Mouse (Mus musculus) lung, postnatal 0 days (tissue): ENCODE results near the gene Hnrnph2. TPM values are rescaled to one million over a fixed set of nuclear protein-coding genes. Genes with fewer than 3 reads are reported as not detected.

Experiments used
- ATAC-seq: fragments of 200-750 bp; cut with Nextera tagmentation; 2 replicates; pipeline ENCODE4 v1.8.0; 2017; ENCODE audit warnings: moderate library complexity
- DNase-seq: peaks from one replicate; pipeline ENCODE4 v3.0.0-alpha.2; 2016; ENCODE audit warnings: low spot score
- H3K27ac ChIP-seq: fragments of 300-500 bp; sonication (generic); 2 replicates; pipeline ENCODE4 v1.5.1; 2014; ENCODE audit warnings: antibody characterized with exemption, mild to moderate bottlenecking, low read length, mixed read lengths
- H3K27me3 ChIP-seq: fragments of 300-500 bp; sonication (generic); replicated peaks from 2 replicates; pipeline ENCODE4 v1.6.1; 2014; ENCODE audit warnings: low read length, mixed read lengths; ENCODE audit not compliant: insufficient read depth
- H3K36me3 ChIP-seq: fragments of 300-500 bp; sonication (generic); 2 replicates; pipeline ENCODE4 v1.6.1; 2014; ENCODE audit warnings: low read length, mixed read lengths; ENCODE audit not compliant: insufficient read depth
- H3K4me1 ChIP-seq: fragments of 300-500 bp; sonication (generic); 2 replicates; pipeline ENCODE4 v1.6.1; 2014; ENCODE audit warnings: antibody characterized with exemption, low read depth, low read length, mixed read lengths; ENCODE audit not compliant: insufficient read depth
- H3K4me2 ChIP-seq: fragments of 300-500 bp; sonication (generic); replicated peaks from 2 replicates; pipeline ENCODE4 v1.6.1; 2014; ENCODE audit warnings: low read depth, mild to moderate bottlenecking, low read length, moderate library complexity, mixed read lengths
- H3K4me3 ChIP-seq: fragments of 300-500 bp; sonication (generic); 2 replicates; pipeline ENCODE4 v1.5.1; 2014; ENCODE audit warnings: low read depth, low read length
- H3K9ac ChIP-seq: fragments of 300-500 bp; sonication (generic); replicated peaks from 2 replicates; pipeline ENCODE4 v1.6.1; 2014; ENCODE audit warnings: low read depth, mild to moderate bottlenecking
- H3K9me3 ChIP-seq: fragments of 300-500 bp; sonication (generic); 2 replicates; pipeline ENCODE4 v1.6.1; 2016; ENCODE audit warnings: low read length, mixed read lengths
- CTCF ChIP-seq: IDR thresholded peaks from 2 replicates; pipeline ENCODE4 v1.5.1; 2016; ENCODE audit warnings: antibody characterized with exemption, mild to moderate bottlenecking
- EP300 ChIP-seq: IDR thresholded peaks from 2 replicates; pipeline ENCODE4 v1.6.1; 2016; ENCODE audit warnings: antibody characterized with exemption, mild to moderate bottlenecking, control low read depth
- WGBS: fragments of 180-500 bp; shearing (Covaris S2); extraction: QIAGEN DNeasy Blood & Tissue Kit; methylation state at CpG from one replicate; pipeline ENCODE4 v1.1.7; 2014; 5-methylcytosine and 5-hydroxymethylcytosine counted together
- polyA plus RNA-seq: library from polyadenylated mRNA; unstranded; fragments of >200 nt; fragmentation: Nextera tagmentation; extraction: Ambion mirVana; gene quantifications from 2 replicates; pipeline ENCODE4 v1.2.1, GENCODE M21; 2015

The Hnrnph2 gene
- polyA plus RNA-seq, 1 experiment from 2014 or later: 93.7 TPM

GRCm38 (mm10) chrX:134610984-134611383 lies 10.0 kb downstream of the Hnrnph2 start:
- H3K9me3 ChIP-seq: no peaks in the 10 kb centered on the region
- H3K27me3 ChIP-seq: no peaks in the 10 kb centered on the region
- TF ChIP-seq EP300: no peak
- 50% methylated on average over 4 of the region's 4 CpGs for WGBS
- no peak overlapping the region for H3K4me2 ChIP-seq
- no peak for ATAC-seq
- no peaks in the 10 kb centered on the region for H3K36me3 ChIP-seq
- H3K4me1 ChIP-seq: no peaks in the 10 kb centered on the region
- H3K27ac ChIP-seq: no peak overlapping the region
- H3K4me3 ChIP-seq: no peak overlapping the region
- no peak overlapping the region for H3K9ac ChIP-seq
- no peak for DNase-seq

GRCm38 (mm10) chrX:134612285-134612959 lies 11.4 kb downstream of the Hnrnph2 start:
- DNase-seq: peak; percentile 82
- Histone ChIP-seq H3K9me3 (no peaks in the 10 kb centered on the region), H3K4me1 (no peaks in the 10 kb centered on the region), H3K4me2 (peak overlapping the region; percentile 52), H3K27me3 (no peaks in the 10 kb centered on the region), H3K27ac (peak overlapping the region; percentile 70), H3K4me3 (peak overlapping the region; percentile 29), H3K36me3 (no peaks in the 10 kb centered on the region), H3K9ac (no peak overlapping the region)
- TF ChIP-seq EP300 (peak; percentile 46), CTCF (no peak)
- peak; percentile 91 for ATAC-seq
- WGBS: 12% methylated on average over 13 of the region's 15 CpGs

- TF ChIP-seq CTCF (peak; percentile 49), EP300 (no peak)
- no peaks in the 10 kb centered on the region for H3K9me3 ChIP-seq
- WGBS: 61% methylated on average over 2 of the region's 2 CpGs
- H3K4me2 ChIP-seq: no peak overlapping the region
- H3K27ac ChIP-seq: no peak overlapping the region
- no peaks in the 10 kb centered on the region for H3K4me1 ChIP-seq
- H3K9ac ChIP-seq: no peak overlapping the region
- no peaks in the 10 kb centered on the region for H3K27me3 ChIP-seq
- no peak overlapping the region for H3K4me3 ChIP-seq
- DNase-seq (peak; percentile 6), ATAC-seq (no peak)
- H3K36me3 ChIP-seq: no peaks in the 10 kb centered on the region
These were observed 13.3 kb downstream of the Hnrnph2 start for GRCm38 (mm10) chrX:134614306-134614705.

- no peak overlapping the region for H3K4me3 ChIP-seq
- no peaks in the 10 kb centered on the region for H3K9me3 ChIP-seq
- H3K4me2 ChIP-seq: no peak overlapping the region
- no peaks in the 10 kb centered on the region for H3K36me3 ChIP-seq
- H3K27me3 ChIP-seq: no peaks in the 10 kb centered on the region
- WGBS: 54% methylated on average over 9 of the region's 9 CpGs
- no peak overlapping the region for H3K27ac ChIP-seq
- ATAC-seq (no peak), DNase-seq (no peak)
- no peaks in the 10 kb centered on the region for H3K4me1 ChIP-seq
- H3K9ac ChIP-seq: no peak overlapping the region
- TF ChIP-seq CTCF: no peak
- no peak for TF ChIP-seq EP300
These were observed 18.7 kb downstream of the Hnrnph2 start for GRCm38 (mm10) chrX:134619695-134620094.

- Histone ChIP-seq H3K36me3 (no peaks in the 10 kb centered on the region), H3K4me3 (no peak overlapping the region), H3K27ac (no peak overlapping the region), H3K27me3 (no peaks in the 10 kb centered on the region), H3K9me3 (no peaks in the 10 kb centered on the region), H3K4me1 (no peaks in the 10 kb centered on the region), H3K4me2 (no peak overlapping the region), H3K9ac (no peak overlapping the region)
- 33% methylated on average over 8 of the region's 8 CpGs for WGBS
- DNase-seq (peak; percentile 20), ATAC-seq (no peak)
- TF ChIP-seq CTCF: no peak
- no peak for TF ChIP-seq EP300
These were observed 19.4 kb downstream of the Hnrnph2 start for GRCm38 (mm10) chrX:134620254-134620865.

- no peaks in the 10 kb centered on the region for H3K9me3 ChIP-seq
- no peak for ATAC-seq
- WGBS: 91% methylated on average over 3 of the region's 3 CpGs
- no peak overlapping the region for H3K27ac ChIP-seq
- no peak overlapping the region for H3K9ac ChIP-seq
- H3K4me3 ChIP-seq: no peak overlapping the region
- no peak overlapping the region for H3K4me2 ChIP-seq
- H3K36me3 ChIP-seq: no peaks in the 10 kb centered on the region
- DNase-seq: no peak
- H3K27me3 ChIP-seq: no peaks in the 10 kb centered on the region
- TF ChIP-seq CTCF: no peak
- no peak for TF ChIP-seq EP300
- no peaks in the 10 kb centered on the region for H3K4me1 ChIP-seq
These were observed 20.7 kb downstream of the Hnrnph2 start for GRCm38 (mm10) chrX:134621685-134622084.
